ENCODE assay signal across 10 mouse cellular contexts in the genomic region with DNA sequence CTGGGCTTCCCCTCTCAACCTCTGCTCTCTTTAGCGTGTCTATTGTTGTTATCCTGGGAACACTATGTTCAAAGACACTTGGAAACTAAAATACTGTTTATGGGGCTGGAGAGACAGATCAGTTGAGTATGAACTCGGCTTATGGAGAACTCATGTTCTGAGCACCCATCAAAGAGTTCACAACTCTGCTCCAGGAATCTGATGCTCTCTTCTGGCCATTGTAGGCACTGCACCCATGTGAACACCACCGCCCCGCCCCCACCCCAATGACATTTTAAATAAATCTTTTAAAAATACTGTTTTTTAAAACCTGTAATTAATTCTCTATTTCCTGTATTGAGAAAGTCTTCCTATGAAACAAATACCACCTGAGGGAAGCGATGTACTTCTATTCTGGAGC. TPM values are rescaled to one million over a fixed set of nuclear protein-coding genes. Genes with fewer than 3 reads are reported as not detected.
A peak's percentile ranks its signal among the peaks of the same experiment; 100 is the strongest.
DNase-seq lines count a peak whose midpoint lies in the region; ATAC-seq lines count a peak whose summit lies in the region.
"Had no signal": no experiment of that assay in that cellular context is flagged by ENCODE, and none has a peak within 500 bp of the region (broad histone marks: within the 10 kb centered on the region; RNA-seq: fewer than 3 reads in every experiment).

No protein-coding gene starts in this region.

- no peaks in the 10 kb centered on the region for H3K9me3 ChIP-seq in heart, embryonic 11.5 days (replicated peaks; ENCODE audit: control insufficient read depth, low read length)
- H3K9me3 ChIP-seq: limb, embryonic 15.5 days; stomach, embryonic 15.5 days had no signal

- H3K4me1 ChIP-seq in heart, embryonic 11.5 days (ENCODE audit: control insufficient read depth, insufficient read depth, low read length), result 0 out of 2 replicates have a peak, but pooled peaks cover 5% of the 10 kb centered on the region
- H3K4me1 ChIP-seq: limb, embryonic 15.5 days; stomach, embryonic 15.5 days had no signal

- H3K27me3 ChIP-seq in heart, embryonic 11.5 days (ENCODE audit: control insufficient read depth, insufficient read depth, low read length), result peaks cover 3% of the 10 kb centered on the region; the same call in 1 of the 2 replicates
- H3K27me3 ChIP-seq: limb, embryonic 15.5 days; stomach, embryonic 15.5 days had no signal

- H3K27ac ChIP-seq in heart, embryonic 11.5 days (ENCODE audit: low read depth, low read length), result no peak overlapping the region
- H3K27ac ChIP-seq: limb, embryonic 15.5 days; stomach, embryonic 15.5 days had no signal

- no peak overlapping the region for H3K9ac ChIP-seq in heart, embryonic 11.5 days (ENCODE audit: low read depth, low read length)
- H3K9ac ChIP-seq: limb, embryonic 15.5 days; stomach, embryonic 15.5 days had no signal

- WGBS in heart, embryonic 11.5 days (ENCODE audit: insufficient replicate concordance), result 22% methylated on average over 5 of the region's 5 CpGs

- peak; percentile 29 for DNase-seq in heart, adult 8-10 months (ENCODE audit: low spot score)
- DNase-seq in 3T3-L1 (ENCODE audit: low read depth, low spot score), result peak; percentile 77
- peak; percentile 30 for DNase-seq in Muller cell, postnatal 12 days (ENCODE audit: inconsistent ontology term)
- no peak for DNase-seq in urinary bladder, postnatal 25 days (ENCODE audit: low spot score)
- no peak for DNase-seq in frontal cortex, postnatal 25 days (ENCODE audit: low spot score in 2 of 2)

- no peaks in the 10 kb centered on the region for H3K36me3 ChIP-seq in heart, embryonic 11.5 days (ENCODE audit: control insufficient read depth, insufficient read depth, low read length)
- H3K36me3 ChIP-seq: limb, embryonic 15.5 days; stomach, embryonic 15.5 days had no signal

- no peak overlapping the region for H3K4me2 ChIP-seq in heart, embryonic 11.5 days
- H3K4me2 ChIP-seq: limb, embryonic 15.5 days; stomach, embryonic 15.5 days had no signal

- no peak overlapping the region for H3K4me3 ChIP-seq in heart, embryonic 11.5 days (ENCODE audit: low read depth, low read length)
- H3K4me3 ChIP-seq: limb, embryonic 15.5 days; stomach, embryonic 15.5 days had no signal

- ATAC-seq in heart, embryonic 11.5 days (replicated peaks; ENCODE audit: insufficient number of reproducible peaks, low FRiP score, low TSS enrichment), result no peak
- ATAC-seq in granulocyte monocyte progenitor cell, adult 5-6 weeks (replicated peaks; ENCODE audit: poor library complexity, severe bottlenecking), result peak; percentile 92
- peak; percentile 98 for ATAC-seq in megakaryocyte progenitor cell, adult 5-6 weeks (replicated peaks; ENCODE audit: poor library complexity)

RNA-seq across cellular contexts. Expression of a gene that starts 4.0 kb away (rescaled TPM):
- under 1 TPM; 0.14 to 0.63 (median 0.52) TPM for total RNA-seq in heart, adult 8-10 months (2022)
- 0.82 TPM in 1 of 2 replicates, not detected in the other for polyA plus RNA-seq in heart, embryonic 11.5 days (2014; fragmentation: Nextera tagmentation; extraction: Ambion mirVana)
- total RNA-seq in granulocyte monocyte progenitor cell, adult 5-6 weeks (2014; fragmentation: Nextera tagmentation), result 8.2 and 8.5 TPM in 2 replicates
- total RNA-seq in granulocyte monocyte progenitor cell, adult 5-6 weeks (2017), result 8.6 and 10.0 TPM in 2 replicates
- 6.3 and 9.3 TPM in 2 replicates for total RNA-seq in megakaryocyte progenitor cell, adult 5-6 weeks (2015)
- total RNA-seq in megakaryocyte progenitor cell, adult 5-6 weeks (2017), result 2.8 and 3.0 TPM in 2 replicates

RNA-seq across cellular contexts. Expression of a gene that starts 8.0 kb away (rescaled TPM):
- under 1 TPM in 1 of 4 experiments, not detected in 3; 0.57 TPM for total RNA-seq in heart, adult 8-10 months (2022)
- not detected in 2 replicates for polyA plus RNA-seq in heart, embryonic 11.5 days (2014; fragmentation: Nextera tagmentation; extraction: Ambion mirVana)
- not detected in 2 replicates for total RNA-seq in granulocyte monocyte progenitor cell, adult 5-6 weeks (2014; fragmentation: Nextera tagmentation)
- total RNA-seq in granulocyte monocyte progenitor cell, adult 5-6 weeks (2017), result not detected in 2 replicates
- not detected in 2 replicates for total RNA-seq in megakaryocyte progenitor cell, adult 5-6 weeks (2015)
- 0.68 TPM in 1 of 2 replicates, not detected in the other for total RNA-seq in megakaryocyte progenitor cell, adult 5-6 weeks (2017)

RNA-seq across cellular contexts. Expression of a gene that starts 29.3 kb away (rescaled TPM):
- 1 to 10 TPM; 7.4 to 9.5 (median 7.9) TPM for total RNA-seq in heart, adult 8-10 months (2022)
- polyA plus RNA-seq in heart, embryonic 11.5 days (2014; fragmentation: Nextera tagmentation; extraction: Ambion mirVana), result 4.4 and 5.9 TPM in 2 replicates
- total RNA-seq in granulocyte monocyte progenitor cell, adult 5-6 weeks (2014; fragmentation: Nextera tagmentation), result 5.4 and 6.9 TPM in 2 replicates
- total RNA-seq in granulocyte monocyte progenitor cell, adult 5-6 weeks (2017), result 1.6 and 2.2 TPM in 2 replicates
- 5.5 and 6.1 TPM in 2 replicates for total RNA-seq in megakaryocyte progenitor cell, adult 5-6 weeks (2015)
- total RNA-seq in megakaryocyte progenitor cell, adult 5-6 weeks (2017), result 2.1 and 2.6 TPM in 2 replicates

RNA-seq across cellular contexts. Expression of a gene that starts 29.7 kb away (rescaled TPM):
- total RNA-seq in heart, adult 8-10 months (2022), result 10 to 100 TPM; 11.3 to 14.0 (median 13.2) TPM
- polyA plus RNA-seq in heart, embryonic 11.5 days (2014; fragmentation: Nextera tagmentation; extraction: Ambion mirVana), result 26.3 and 27.2 TPM in 2 replicates
- 41.5 and 44.1 TPM in 2 replicates for total RNA-seq in granulocyte monocyte progenitor cell, adult 5-6 weeks (2014; fragmentation: Nextera tagmentation)
- total RNA-seq in granulocyte monocyte progenitor cell, adult 5-6 weeks (2017), result 31.4 and 36.8 TPM in 2 replicates
- 27.6 and 28.0 TPM in 2 replicates for total RNA-seq in megakaryocyte progenitor cell, adult 5-6 weeks (2015)
- total RNA-seq in megakaryocyte progenitor cell, adult 5-6 weeks (2017), result 27.3 and 31.9 TPM in 2 replicates

RNA-seq across cellular contexts. Expression of a gene that starts 49.7 kb away (rescaled TPM):
- 10 to 100 TPM; 57.6 to 63.2 (median 58.0) TPM for total RNA-seq in heart, adult 8-10 months (2022)
- 38.1 and 43.1 TPM in 2 replicates for polyA plus RNA-seq in heart, embryonic 11.5 days (2014; fragmentation: Nextera tagmentation; extraction: Ambion mirVana)
- not detected in 2 replicates for total RNA-seq in granulocyte monocyte progenitor cell, adult 5-6 weeks (2014; fragmentation: Nextera tagmentation)
- total RNA-seq in granulocyte monocyte progenitor cell, adult 5-6 weeks (2017), result 0.13 and 0.21 TPM in 2 replicates
- total RNA-seq in megakaryocyte progenitor cell, adult 5-6 weeks (2015), result 0.17 and 0.42 TPM in 2 replicates
- total RNA-seq in megakaryocyte progenitor cell, adult 5-6 weeks (2017), result 0.03 and 0.04 TPM in 2 replicates

Comparison
In these comparisons a context has a peak if more than half of its experiments do, and no peak if none do; other contexts are left out.
1. DNase-seq: peak in heart, adult 8-10 months (single experiment), 3T3-L1 (single experiment) and Muller cell, postnatal 12 days (single experiment); none in urinary bladder, postnatal 25 days (single experiment) and frontal cortex, postnatal 25 days (0 of 2).